Mouse (Mus musculus): ENCODE data around the gene Tnfsfm13.
"Not testable (repeated sequence)": the region's sequence is repeated elsewhere in the genome, so short reads cannot be mapped to it uniquely, and the experiment has no call there.

- not testable (repeated sequence) for TF ChIP-seq CTCF, POLR2A (IDR thresholded peaks at IDR 0.05; ENCODE audit: insufficient read depth, low read depth, low read length)
Measured at GRCm38 (mm10) chr11:69703381-69703780, 7.5 kb upstream of the Tnfsfm13 start.
